Mouse (Mus musculus): ENCODE measurements at regions not wholly inside any gene's neighbourhood (a gene's known extent, or its start where the extent isn't known, plus 50 kb on each side); places are given as distances from the start of the nearest gene placed in this dataset.
A peak's percentile ranks its signal among the peaks of the same experiment; 100 is the strongest.

GRCm38 (mm10) chr13:85570886-85571527, 282.1 kb upstream of the Rasa1 start:
- peak; percentile 6 to 16 for DNase-seq (ENCODE audit: low spot score in 2 of 2)

DNA sequence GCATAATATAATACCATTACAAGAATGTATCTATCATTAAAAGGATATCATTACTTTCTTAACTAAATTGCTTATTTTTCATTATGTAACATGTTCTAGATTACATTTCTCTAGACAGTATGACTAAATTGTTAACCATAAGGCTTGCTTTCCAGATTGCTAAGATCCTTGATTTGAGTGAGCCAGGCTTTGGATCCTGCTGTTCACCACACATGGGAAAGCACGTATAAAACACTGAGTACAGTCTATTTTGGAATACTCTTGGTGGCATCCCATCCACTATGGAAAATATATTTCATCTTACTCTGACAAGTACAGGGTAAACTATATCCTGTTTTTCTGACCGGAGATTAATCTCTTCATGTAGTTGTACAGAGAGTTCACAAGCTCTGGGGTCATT, 268.9 kb upstream of the Rasa1 start:
- no peak for DNase-seq (ENCODE audit: low spot score in 2 of 2)

DNA sequence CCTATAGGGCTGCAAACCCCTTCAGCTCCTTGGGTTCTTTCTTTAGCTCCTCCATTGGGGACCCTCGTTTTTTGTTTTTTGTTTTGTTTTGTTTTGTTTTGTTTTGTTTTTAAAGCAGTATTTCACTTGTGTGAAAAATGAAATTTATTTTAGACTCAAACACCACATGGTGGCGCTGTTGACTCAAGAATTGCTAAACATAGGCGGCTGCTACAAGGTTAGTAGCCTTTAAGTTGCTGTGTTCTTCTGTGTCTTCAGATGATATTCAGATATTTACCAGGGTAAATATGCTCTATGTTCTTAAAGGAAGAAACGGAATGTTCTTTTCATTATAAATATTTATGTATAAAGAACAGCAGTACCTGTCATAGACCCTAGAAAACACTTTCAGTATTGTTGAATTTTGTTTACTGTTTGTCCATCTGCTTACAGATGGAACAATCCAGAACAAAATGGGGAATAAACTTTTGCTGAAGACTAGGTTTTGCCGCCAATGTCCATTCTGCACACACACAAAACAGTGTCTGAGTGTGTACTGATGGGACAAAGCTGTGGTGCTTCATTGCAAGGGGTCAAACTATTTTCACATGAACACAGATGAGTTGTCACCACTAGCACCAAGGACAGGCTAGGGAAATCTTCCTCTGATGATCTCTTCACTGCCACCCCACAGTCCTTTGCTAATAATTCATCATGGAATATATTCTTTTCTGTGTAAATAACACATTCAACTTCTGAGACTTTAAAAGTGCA, 267.3 kb upstream of the Rasa1 start:
- DNase-seq (ENCODE audit: low spot score in 2 of 2) = peak; percentile 68 to 77

DNA sequence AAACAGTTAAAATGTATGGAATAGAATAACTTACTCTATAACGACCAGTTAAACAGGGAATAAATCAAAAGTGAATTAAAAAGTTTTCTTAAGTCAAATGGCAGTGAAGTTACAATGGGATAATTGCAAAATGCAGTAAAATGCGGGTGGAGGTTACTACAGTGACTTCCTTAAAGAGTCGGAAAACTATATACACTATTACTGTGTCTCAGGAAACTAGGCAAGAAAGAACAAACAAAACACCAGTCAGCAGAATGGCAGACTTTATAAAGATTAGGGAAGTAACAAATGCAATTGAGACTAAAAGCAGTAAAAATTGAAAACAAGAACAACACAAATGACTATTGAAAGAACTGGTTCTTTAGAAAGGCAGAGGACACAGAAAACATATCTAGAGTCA, 264.1 kb upstream of the Rasa1 start:
- no peak for DNase-seq (ENCODE audit: low spot score in 2 of 2)

DNA sequence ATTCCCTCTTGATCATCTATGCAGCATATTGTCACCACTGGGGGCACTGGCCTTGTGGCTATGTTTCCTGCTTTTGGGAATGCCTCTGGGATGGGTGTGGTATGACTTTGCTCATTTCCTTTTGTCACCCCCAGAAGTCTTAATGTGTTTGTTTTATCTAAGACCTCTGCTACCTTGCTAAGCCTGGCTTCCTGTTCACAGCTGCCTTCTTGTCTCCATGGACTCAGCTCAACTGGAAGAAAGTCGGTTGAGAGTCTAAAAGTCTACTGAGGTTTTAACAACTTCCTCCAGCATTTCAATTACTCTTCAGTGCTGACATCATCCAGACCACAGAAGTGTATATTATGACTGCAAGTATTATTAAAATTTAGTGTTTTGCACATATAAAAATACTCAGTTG, 220.7 kb upstream of the Rasa1 start:
- no peak for DNase-seq (ENCODE audit: low spot score in 2 of 2)

GRCm38 (mm10) chr13:85508552-85508951, 219.6 kb upstream of the Rasa1 start:
- no peak for DNase-seq (ENCODE audit: low spot score in 2 of 2)

DNA sequence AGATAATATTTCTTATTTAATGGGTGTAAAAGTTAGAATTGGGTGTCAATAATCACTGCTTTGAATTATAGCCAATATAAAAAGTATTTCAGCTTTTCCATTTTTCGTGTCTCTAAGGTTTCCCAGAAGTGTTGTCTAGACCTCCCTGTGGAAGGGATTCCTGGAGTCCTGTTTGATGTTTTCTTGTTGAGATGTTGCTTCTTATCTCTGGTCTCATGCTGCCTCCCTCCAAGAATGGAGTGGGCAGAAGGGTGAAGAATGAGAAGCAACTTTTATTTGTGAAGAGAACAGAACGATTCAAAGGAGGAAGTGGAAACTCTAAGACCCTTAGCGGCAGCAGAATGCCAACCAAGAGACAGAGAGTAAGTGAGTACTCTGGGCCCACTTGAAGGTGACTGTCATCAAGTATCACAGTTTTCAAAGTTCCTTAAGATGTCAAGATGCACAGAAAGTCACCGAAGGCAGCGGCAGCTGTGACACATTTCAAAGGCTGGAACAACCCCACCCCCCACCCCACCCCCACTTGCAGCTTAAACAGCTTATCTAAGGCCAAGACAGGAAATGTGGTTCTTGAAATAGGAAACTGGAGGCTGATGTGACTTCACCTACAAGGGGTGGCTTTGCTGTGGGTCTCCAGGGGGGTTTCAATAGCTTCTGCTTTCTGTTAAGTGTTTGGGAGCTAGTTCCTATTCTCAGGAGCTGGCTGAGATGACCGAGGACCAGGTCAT, 218.6 kb upstream of the Rasa1 start:
- DNase-seq (ENCODE audit: low spot score in 2 of 2) = no peak

GRCm38 (mm10) chr13:85506875-85507274, 217.9 kb upstream of the Rasa1 start:
- DNase-seq (ENCODE audit: low spot score in 2 of 2) = no peak

GRCm38 (mm10) chr13:85506030-85506429, 217.1 kb upstream of the Rasa1 start:
- DNase-seq (ENCODE audit: low spot score in 2 of 2) = no peak

DNA sequence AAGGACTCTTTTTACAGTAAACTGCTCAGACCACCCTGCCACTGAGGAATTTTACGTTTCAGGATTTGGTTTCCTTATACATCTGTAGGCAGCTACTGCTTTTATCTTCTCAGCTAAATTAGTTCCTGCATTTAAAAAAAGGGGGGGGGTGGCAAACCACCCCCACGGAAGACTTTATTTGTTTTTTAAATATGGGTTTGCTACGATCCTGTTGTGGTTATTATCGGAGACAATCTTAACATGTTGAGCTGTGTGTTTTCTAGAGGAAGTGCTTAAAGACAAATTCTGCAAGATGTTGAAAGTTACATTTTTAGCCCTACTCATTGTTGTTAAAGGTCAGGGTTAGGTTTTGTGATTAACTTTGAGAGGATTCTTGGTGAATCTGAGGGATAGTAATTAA, 216.1 kb upstream of the Rasa1 start:
- no peak for DNase-seq (ENCODE audit: low spot score in 2 of 2)

- no peak for DNase-seq (ENCODE audit: low spot score in 2 of 2)
Observed at GRCm38 (mm10) chr13:85504001-85504400, 215.1 kb upstream of the Rasa1 start.

- DNase-seq (ENCODE audit: low spot score in 2 of 2) = no peak
Observed at GRCm38 (mm10) chr13:85498696-85499095, 209.8 kb upstream of the Rasa1 start.

DNA sequence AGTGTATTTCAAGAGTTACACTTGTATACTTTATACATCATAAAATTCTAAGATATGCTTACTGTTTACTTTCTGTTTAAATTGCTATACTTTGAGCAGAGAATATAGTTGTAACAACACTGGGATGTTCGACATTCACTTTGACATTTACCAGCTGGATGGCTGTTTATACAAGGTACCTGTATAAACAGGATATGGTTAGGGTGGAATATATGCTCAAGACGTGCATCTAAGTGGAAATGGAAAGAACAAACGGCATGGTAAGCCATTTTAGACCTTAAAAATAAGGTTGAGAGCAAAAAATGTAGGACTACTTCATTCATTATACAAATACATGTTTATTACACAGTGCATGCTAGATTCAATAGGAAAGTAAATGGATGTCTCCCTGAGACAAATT, 195.9 kb upstream of the Rasa1 start:
- no peak for DNase-seq (ENCODE audit: low spot score in 2 of 2)

- DNase-seq (ENCODE audit: low spot score in 2 of 2) = no peak
Observed at GRCm38 (mm10) chr13:85483348-85483747, 194.4 kb upstream of the Rasa1 start.

DNA sequence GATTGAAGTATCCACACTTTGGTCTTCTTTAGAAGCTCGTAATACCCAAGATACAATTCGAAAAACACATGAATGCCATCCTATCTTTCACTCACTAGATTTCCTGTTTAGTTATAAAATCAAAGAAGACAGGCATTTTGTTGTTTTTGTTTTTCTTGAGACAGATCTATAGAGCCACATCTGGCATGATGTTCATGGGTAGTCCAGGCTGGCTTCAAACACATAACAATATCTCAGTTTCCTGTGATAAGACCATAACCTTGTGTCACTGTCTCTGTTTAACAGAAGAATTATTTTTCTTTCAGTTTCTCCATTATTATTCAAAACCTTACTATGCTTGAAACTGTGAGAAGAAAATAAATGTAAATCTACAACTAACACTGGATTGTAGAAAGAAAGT, 190.5 kb upstream of the Rasa1 start:
- DNase-seq (ENCODE audit: low spot score in 2 of 2) = no peak

DNA sequence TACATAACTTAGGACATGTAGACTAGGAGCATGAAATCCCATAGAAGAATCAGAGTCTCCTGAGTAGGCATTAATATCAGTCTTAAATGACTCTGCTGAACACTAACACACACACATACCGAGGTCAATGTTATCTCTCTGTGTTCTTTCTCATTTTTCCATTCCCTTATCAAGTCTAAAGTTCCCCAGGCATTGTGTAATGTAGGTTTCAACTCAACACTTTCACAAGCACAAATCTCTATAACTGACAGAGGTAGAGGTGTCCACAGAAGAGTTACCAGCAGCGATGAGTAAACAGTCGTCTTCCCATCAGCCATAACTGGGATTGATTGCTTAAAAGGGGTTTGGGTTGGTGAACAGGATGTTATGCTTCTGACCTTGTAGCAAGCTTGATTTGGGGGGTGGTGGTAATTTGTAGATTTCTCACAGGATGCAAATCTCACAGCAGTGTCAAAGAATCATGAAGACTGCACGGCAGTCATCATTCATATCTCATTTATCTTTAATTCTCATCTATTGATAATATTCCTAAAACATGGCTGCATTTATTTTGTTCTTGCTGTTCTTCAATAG, 187.4 kb upstream of the Rasa1 start:
- DNase-seq (ENCODE audit: low spot score in 2 of 2) = no peak

DNA sequence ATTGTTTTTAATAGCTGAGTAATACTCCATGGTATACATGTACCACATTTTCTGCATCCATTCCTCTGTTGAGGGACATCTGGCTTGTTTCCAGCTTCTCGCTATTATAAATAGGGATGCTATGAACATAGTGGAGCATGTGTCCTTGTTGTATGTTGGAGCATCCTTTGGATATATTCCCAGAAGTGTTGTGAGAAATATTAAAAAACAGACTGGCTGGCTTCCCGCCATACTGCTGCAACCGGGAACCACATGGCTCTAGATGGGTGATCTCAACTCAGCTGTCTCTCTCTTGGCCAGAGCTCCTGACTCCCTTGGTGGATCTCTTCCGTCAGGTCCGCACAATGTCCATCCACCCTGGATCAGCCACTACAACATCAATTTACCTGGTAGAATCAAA, 182.4 kb upstream of the Rasa1 start:
- DNase-seq (ENCODE audit: low spot score in 2 of 2) = peak; percentile 68 to 73

- DNase-seq (ENCODE audit: low spot score in 2 of 2) = no peak
Observed at GRCm38 (mm10) chr13:85459387-85459786, 170.5 kb upstream of the Rasa1 start.

DNA sequence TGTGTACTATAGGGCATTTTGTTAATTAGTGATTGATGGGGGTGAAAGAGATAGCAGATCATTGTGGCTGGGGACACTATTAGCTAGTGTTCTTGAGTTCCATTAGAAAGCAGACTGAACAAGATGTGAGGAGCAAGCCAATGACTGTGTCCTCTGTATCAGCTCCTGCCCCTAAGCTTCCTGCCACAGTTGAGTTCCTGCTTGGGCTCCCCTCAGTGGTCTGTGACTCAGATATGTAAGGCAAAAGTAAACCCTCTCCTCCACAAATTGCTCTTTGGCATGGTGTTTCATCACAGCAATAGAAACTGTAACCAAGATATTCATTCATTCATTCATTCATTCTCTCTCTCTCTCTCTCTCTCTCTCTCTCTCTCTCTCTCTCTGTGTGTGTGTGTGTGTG, 169.7 kb upstream of the Rasa1 start:
- DNase-seq (ENCODE audit: low spot score in 2 of 2) = no peak

- DNase-seq (ENCODE audit: low spot score in 2 of 2) = no peak
Observed at GRCm38 (mm10) chr13:85439581-85439980, 150.7 kb upstream of the Rasa1 start.

DNA sequence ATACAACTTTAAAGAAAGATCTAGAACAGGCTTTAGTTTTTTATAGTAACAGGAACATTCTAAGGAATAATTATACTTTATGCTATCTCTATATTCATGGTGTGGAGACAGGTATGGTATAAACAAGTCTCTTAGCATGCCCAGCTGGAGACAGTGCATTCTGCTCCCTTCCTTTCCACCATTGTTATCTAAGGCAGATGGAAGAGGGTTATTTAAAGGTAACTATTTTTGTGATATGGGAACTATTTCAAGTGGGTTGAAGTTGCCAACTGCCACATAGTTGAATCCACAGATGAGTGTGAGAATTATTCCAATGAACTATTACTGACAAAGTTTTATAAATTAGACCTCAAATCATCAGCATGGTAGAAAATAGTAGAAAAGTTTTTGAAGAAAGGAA, 148.9 kb upstream of the Rasa1 start:
- no peak for DNase-seq (ENCODE audit: low spot score in 2 of 2)

GRCm38 (mm10) chr13:85437009-85437408, 148.1 kb upstream of the Rasa1 start:
- DNase-seq (ENCODE audit: low spot score in 2 of 2) = no peak
